Mouse (Mus musculus): ENCODE measurements around the gene Rnf6.

GRCm38 (mm10) chr5:146190093-146190492, 31.3 kb downstream of the Rnf6 start:
- no peak for TF ChIP-seq CTCF (conservative IDR thresholded peaks at IDR 0.05; ENCODE audit: low read length)
- TF ChIP-seq POU5F1 (IDR thresholded peaks at IDR 0.05; ENCODE audit: borderline replicate concordance, low read length), result no peak
- no peak for TF ChIP-seq NANOG (IDR thresholded peaks at IDR 0.05; ENCODE audit: borderline replicate concordance, low read length)

All from E14TG2a.4 (cell line).